Mouse (Mus musculus): Measurements from ENCODE around the gene Ptprg.

DNA sequence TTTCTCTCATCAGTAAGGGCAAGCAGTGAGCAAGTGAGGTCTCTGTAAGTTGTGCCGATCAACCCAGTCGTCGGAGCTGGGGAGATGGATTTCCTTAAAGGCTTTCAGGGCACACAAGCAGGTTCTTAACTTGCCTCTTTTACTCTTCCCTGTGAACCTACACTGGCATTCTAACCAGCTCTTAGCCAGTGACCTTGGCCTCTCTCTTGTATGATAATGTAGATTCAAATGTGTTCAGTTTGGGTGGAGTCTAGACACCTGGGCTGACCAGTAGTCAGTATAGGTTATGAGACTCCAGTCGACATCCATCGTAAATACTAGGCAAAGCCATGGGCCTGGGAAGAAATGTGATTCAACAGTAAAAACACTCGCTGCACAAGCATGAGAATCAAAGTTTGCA is 560.7 kb downstream of the Ptprg start:
- TF ChIP-seq CTCF (IDR thresholded peaks at IDR 0.05; ENCODE audit: borderline replicate concordance, insufficient read depth, low read length) (no peak), POLR2A (IDR thresholded peaks at IDR 0.05; ENCODE audit: low read depth, low read length) (no peak)

All from embryonic fibroblast, embryonic 13.5 days (primary cell).